Mouse (Mus musculus) kidney, postnatal 36 days (tissue): Measurements from ENCODE around the gene Lcn12.

Experiments used
- DNase-seq, 2 experiments: peaks; one replicate each; pipeline ENCODE4 v3.0.0; 2021 to 2022; ENCODE audit warnings: mixed read lengths in 2 of 2

The Lcn12 gene

DNA sequence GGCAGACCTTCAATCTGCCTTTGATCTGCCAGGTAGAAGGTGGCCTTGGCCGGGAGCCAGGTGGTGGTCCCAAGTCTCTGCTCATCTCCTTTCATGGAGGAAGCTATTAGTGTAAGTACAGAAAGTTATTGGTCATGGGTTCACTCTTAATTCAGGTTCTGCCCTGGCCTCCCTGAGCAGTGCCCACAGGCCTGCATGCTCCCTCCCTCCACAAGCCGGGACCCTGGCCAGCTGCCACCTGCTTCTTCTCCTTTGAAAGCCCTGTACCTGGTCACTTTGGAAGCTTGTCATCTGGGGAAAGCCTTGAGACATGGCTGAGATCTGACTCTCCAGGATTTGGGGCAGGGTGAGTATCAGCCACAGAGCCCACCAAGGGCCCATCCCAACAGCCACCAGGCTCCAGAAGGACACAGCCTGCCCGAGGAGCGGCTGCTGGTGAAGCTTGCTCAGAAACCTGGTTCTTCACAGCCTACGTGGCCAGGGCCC is at the start of gene Lcn12:
Gene Lcn12 (minus strand): TSS at position 436 of the 486 bp plus-strand sequence.
- peak; percentile 23 to 62 for DNase-seq

DNA sequence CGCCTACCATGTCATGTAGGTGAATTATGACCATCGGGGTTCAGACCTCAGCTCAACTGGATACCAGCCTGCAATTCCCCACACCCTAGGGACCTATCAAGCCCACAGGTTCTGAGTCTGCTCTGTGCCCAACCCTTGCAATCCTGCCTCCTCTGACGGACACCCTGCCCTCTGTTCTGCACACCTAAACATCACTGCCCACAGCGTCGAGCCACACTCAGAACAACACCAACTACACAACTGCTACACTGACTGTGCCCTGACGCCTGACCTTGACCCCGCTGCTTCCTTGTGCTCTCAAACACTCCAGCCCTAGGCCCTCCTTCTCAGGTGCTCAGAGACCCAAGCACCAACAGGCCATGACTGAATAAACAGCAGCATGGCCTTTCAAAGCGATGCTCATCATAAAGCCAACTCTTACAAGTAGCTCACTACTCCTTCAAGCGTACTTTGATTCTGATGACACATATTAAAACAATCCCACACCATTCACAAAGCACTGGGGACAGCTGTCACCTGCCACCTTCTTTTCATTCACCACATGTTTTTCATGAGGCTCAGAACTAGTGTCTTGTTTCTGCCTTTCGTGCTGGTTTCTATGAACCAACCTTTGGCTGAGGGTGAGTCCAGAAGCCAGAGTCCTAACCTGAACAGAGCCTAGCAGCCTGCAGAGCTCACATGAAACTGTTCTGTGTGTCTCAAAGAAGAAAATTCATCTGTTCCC is 48.1 kb upstream of the Lcn12 start:
- DNase-seq = peak in 1 of 2 experiments; percentile 26

DNA sequence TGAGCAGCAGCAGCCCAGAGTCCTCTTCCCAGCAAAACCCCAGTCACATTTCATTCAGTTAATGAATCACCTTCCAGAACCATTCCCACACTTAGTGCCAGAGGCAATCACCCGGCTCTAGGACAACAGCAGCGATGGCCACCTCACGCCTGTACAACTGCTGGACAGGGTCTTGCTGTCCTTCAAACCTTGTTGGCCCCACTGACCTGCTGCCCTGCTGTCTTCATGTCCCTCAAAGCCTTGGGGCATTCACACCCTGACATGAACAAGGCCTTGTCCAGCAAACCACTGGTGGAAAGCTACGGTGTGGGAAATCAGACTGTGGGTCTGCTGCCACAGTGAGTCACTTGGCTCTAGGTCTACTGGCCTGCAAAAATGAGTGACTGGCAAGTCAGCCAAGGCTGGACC is 46.8 kb upstream of the Lcn12 start:
- DNase-seq = peak; percentile 61 to 65

DNA sequence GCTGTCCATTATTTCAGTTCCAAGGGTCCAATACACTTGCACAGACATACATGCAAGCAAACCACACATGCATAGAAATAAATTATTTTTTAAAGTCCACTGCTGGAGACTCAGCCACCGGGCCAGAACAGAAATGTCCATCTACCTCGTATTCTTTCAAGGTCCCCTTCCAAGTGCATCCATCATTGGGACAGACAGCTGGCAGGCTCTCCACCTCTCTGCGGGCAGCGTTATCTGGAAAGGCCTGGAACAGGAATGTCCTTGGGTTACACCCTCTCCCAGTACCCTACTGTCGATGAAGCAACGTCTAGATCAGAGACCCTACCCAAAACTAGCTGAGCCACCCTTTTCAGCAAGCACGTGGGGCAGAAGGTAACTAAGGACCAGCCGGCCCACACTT is 42.8 kb upstream of the Lcn12 start:
- no peak for DNase-seq

DNA sequence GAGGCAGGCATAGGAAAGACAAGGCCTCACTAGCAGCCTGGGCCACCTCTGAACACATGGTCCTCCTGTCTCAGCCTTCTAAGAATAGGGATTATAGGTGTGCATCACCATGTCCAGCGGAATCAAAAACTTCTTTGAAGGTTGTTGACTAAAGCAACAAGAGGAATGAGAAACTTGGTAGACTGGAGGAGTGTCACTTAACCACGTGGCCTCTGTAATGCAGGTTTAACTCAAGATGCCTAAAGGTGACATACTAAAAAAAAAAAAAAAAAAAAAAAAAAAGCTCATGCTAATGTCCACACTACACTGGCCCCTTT is 41.1 kb upstream of the Lcn12 start:
- DNase-seq = no peak

DNA sequence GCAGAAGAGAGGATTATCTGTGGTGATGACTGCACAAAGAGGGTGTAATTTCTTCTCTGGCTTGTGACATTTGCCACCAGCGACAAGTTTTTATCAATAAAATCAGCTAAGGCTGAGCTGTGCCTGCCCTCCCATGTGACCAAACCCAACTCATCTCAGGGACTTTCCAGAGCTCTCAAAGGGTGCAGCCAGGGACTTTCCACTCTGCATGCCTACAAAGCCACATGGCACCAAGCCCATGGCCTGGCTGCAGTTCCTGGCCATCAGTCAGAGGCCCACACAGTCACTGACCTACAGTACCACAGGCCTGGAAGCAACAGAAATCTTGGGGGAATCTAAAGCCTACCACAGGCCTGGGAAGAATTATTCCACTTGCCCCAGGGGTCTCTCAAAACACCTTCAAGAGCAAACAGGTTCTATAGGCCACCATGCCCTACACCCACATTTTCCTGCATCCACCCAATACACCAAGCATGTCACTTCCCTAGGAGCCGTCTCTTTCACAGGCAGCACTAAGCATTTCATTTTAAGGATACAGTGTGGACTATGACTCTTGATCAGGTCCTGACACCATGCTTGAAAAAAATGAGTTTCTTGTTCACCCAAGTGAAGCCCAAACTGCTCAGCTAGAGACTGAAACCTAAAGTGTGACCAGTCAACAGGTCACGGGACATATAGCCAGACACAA is 40.6 kb upstream of the Lcn12 start:
- peak; percentile 85 to 88 for DNase-seq

DNA sequence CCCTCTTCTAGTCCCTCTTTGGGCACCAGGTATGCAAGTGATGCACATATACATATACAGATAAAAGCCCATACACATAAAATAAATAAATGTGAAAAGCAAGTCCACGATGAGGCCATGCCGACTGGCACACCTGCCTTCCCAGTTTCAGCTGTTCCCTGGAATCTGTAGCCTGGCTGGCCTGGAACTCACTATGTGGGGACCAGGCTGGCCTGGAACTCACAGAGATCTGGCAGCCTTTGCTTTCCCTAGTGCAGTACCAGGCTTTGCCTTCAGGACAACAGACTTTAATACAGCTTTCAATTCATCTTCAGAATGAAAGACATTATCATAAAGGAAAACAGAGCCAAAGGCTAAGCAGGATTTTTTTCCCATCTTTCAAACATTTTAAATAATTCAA is 40.0 kb upstream of the Lcn12 start:
- no peak for DNase-seq

DNA sequence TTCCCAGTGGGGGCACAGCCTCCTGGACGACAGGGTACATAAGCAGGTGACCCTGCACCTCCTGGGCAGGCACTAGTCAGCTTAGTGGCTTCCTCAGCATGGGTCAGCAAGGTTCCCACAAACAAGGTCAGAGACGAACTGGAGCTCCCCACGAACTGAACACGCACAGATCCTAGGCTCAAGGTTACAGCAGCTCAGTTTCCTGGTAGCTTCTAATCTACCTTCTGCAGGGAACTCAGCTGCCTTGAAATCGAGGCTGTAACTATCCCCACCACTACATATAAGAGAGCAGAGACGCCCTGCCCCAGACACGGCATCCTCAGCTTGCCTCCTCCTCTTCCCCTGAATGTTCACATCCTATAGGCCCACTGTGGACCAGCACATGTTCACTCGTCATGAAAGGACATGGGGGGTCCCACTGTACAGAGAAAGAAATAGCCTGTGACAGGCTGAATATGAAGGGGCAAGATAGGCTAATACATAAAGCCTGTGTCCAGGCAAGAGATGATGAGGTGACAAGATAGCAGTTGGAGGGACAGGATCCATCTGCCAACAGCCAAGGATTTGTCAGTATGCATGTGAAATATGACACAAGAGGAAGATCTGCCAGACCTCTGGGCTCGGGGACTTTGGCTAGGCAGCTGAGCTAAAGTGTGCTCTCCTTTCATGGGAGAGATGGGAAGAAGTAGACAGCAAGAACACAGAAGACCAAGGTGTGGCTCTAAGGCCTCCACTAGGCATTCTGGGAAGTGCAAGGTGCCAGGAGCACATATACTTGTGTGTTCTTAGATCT is 33.0 kb upstream of the Lcn12 start:
- DNase-seq = no peak

DNA sequence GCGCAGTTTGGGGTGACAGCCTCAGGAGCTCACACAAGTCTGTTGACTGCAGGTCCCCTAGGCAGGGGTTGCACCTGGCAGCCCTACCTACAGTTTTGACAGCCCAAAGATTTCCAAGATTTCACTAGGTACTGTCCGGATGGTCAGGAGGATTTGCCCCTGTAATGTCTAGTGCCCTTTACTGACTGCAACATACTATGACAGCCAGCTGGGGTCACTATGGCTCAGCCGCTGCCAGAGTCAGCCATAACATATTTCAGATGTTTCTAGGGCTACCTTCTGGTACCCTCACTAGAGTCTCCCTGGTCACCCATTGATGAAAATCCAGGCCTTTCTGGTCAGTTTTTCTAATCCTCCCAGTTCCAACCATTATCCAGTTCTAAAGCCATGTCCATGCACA is 16.2 kb upstream of the Lcn12 start:
- peak in 1 of 2 experiments; percentile 26 for DNase-seq

DNA sequence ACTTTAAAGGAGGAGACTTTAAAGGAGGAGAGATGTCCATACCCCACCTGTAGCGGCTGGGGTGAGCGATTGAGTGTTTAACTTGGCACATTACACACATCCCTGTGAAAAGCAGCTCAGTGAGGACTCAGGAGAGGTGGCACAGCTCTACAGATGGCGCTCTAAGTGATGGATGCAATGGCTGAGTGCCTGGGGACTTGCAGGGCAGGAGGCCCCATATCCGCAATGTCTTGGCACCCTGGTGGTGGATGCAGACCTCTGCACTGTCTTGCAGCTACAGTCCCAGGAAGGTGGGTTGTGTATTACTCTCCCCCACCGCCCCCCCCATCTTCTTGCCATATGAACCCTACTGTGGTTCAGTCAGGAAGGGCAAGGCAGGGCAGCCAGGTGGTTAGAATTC is 13.3 kb upstream of the Lcn12 start:
- DNase-seq = peak; percentile 35 to 58

DNA sequence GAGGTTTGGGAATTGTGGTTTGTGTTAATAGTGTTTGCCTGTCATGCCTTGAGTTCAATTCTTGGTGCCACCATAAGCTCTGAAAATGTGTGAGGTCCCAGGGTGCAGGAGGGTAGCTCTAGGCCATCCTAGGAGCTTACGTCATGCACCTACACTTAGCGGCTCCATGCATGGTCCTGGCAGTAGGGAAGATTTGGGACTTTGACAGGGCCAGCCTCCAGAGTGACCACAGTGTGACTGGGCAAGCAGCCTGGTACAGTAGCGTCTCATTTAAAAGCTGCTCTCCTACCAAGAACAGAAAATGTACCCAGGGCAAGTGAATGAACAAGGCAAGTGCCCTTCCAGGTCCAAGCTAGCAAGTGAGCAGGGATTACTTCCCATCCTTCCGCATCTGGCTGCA is 12.1 kb upstream of the Lcn12 start:
- DNase-seq = no peak

DNA sequence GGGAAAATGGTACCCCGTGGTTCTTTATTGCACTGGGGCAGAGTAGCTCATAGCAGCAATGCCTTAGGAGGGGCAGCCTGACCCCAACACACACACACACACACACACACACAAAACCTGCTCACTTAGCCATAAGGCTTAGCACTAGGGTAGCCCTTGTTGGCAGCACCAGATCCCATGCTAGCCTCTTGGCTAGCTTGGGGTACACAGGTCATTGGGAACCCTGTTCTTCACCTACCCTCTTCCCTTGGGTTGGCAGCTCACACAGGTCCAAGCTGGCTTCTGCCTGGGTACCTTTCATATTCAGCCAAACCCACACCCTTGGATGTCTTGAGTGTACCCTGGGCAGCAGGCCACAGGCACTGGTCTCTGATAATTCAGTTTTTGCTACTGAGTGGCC is 11.3 kb upstream of the Lcn12 start:
- no peak for DNase-seq

DNA sequence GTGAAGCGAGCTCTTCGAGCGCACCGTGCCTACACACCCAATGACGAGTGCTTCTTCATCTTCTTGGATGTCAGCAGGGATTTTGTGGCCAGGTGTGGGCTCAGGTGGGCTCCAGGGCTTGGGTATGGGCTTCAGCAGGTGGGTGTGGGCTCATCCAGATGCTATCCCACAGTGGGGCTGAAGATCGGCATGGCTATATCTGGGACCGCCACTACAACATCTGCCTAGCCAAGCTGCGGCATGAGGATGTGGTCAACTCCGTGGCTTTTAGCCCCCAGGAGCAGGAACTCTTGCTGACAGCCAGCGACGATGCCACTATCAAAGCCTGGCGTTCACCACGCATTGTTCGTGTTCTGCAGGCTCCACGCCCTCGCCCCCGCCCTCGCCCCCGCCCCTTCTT is 10.8 kb upstream of the Lcn12 start:
- no peak for DNase-seq

DNA sequence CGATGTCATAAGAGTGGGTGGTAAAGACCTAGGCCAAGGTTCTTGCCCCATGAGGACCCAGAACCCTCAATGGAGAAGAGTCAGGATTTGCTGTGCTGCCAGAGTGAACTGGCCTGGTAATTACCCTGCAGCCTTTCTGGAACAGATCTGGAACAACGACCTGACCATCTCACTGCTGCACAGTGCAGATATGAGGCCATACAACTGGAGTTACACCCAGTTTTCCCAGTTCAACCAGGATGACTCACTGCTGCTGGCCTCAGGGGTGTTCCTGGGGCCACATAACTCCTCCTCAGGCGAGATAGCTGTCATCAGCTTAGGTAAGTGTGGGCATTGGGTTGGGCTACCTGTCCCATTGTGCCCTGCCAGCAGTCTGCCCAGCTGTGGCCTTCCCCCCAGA is 9.0 kb upstream of the Lcn12 start:
- DNase-seq = no peak

DNA sequence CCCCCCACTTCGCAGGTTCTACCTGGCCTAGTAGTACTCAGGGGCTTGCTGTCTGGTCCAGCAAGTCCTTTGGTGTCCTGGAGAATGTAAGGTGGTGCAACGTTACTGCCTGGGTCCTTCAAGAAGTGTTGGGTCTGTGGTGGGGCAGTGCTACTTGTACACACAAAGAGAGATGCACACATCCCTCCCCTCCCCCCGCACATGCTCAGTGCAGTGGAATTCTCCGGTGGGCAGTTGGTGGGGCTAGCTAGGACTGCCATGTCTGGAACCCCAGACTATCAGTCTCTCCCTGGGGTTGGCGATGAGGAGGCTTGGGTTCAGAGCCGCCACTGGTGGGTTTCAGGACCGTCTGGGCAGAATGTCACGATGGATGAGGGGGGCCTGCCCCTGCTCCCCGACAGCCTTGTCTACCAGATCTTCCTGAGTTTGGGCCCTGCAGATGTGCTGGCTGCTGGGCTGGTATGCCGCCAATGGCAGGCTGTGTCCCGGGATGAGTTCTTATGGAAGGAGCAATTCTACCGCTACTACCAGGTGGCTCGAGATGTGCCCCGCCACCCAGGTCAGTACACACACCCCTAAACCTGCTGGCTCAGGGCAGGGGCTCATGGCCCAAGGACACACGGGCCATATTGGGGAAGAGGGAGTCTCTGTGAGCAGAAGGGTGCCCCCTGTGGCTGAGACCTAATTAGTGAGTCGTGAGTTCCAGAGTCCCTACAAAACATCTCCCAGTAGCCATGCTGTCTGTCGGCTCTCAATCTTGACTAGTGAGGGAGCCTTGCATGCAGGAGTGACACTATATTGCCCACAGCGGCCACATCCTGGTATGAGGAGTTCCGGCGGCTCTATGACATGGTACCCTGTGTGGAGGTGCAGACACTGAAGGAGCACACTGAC is 8.1 kb upstream of the Lcn12 start, which contains the start of gene C8g:
Gene C8g (minus strand): TSS at position 127 of the 894 bp plus-strand sequence.
- DNase-seq = peak in 1 of 2 experiments; percentile 19

DNA sequence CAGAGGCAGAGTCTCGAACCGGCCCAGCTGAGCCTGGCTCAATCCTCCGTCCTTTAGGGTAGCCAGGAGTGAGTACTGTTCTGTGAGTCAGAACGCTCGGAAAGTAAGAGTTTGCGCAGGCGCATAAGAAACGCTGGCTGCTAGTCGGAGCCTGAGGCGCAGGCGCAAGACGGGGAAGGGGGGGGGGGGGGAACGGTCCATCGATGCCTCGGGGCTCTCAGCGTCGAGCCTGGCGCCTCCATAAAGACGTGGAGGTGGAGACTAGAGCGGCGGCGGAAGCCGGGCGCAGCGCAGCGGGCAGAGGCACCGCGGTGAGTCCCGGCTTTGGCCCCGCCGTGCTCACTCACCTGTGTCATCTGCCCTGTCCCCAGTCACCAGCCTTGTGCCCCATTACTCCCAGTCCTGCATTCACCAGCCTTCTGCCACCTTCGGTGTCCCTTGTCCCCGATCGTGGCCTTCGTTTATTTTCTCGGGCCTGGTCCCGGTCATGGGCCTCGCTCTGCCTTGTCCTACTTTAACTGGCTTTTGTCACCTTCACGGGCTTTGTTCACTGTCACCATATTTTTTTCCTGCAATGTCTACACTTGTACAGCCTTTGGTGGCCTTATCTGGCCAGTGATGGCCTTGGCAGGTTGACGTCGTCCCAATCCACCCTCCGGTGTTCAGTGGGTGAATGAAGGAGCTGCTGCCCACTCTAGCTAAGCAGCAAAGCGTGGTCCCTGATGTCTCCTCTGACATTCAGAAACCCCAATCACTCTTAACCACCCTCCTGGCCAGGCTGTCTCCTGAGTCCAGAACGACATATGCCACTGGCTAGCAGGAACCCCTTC is 7.1 kb upstream of the Lcn12 start, which contains the start of gene Fbxw5:
Gene Fbxw5 (plus strand): TSS at position 175 of the 830 bp plus-strand sequence.
- DNase-seq = peak; percentile 90 to 93

DNA sequence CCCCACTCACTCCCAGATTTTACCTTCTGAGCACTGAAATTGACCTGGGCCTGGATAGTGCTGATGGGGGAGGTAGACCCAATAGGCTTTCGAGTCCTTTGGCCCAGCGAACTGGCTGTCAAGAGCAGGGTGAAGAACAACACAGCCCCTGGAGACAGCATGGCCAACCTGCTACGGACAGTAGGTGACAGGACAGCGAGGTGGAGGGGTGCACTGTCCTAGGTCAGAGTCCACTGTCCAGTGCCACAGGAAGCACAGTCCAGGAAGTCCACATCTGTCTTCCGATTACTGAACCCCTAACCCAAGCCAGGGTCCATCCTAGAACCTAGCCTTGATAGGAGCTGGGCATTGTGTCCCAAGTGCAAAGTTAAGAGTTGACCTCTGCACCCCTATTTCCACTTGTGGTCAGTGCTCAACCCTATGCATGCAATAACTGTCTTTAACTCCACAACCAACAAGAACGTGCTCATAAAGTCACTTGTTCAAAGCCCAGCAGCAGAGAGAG is 6.4 kb upstream of the Lcn12 start:
- DNase-seq = peak in 1 of 2 experiments; percentile 46

DNA sequence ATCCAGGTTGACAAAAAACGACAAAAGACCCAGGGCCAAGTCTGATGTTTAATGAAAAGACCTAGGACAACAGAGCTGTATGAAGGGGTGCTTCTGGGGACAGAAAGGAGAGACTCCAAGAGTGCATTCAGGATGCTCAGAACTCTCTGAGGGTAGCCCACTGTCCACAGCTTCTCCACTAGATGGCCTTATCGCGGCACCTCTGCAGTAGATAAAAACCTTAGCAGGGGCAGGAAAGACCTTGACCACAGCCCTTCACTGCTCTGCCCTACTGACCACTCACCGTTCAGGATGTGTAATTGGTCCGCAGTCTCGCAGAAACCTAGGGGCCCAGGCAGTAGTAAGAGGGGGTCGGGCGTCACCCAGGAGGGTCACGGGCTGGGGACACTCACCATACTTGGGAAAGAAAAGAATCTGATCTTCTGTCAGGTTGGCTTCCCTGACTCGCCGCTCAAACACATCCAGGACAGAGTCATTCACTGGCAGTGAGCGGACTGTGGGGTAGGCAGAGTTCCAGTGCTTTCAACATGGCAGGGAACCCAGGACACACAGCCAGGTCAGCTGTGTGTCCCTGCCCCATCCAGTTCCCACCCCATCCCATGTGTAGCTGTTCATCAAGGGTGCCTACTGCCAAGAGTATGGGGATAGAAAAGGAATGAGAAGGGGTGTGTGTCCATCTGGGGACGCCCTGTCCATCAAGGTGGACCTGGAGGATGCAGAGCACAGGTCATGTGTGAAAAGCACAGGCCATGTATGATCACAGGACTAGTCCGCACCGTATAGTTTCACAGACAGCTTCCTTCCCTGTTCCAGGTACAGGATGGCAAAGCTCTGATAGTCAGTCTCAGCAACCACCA is 5.1 kb upstream of the Lcn12 start:
- no peak for DNase-seq

DNA sequence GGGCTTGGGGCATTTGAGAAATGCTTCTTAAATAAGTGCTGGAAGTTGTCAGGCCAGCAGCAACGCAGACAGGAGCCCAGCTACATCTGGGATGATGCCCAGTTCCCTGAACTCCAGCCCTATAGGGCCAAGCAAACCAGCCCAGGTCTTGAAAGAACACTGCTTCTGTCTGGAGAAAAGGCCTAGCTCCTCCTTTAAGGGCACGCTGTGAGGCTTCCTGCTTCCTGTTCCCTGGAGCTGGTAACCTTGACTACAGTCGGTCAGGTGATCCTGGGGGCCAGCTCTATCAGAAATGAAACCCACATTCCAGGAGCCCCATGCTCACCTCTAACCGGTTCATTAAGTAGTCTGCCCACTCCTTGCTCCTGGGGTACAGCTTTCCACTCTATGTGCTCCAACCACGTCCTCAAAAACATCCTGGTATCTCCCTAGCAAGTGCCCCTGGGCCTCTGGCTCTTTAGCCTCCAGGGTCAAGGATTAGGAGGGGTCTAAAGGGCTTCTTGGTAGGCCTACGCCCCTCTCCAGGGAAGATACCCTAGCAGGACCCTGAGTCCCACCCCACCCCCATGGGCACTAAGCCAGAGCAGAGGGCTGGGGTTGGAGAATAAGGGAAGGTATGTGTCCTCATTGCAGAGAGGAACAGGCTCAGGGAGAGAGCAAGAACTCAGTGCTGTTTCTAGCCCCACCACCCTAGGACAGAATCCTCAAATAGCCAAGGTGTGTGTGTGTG is 4.3 kb upstream of the Lcn12 start:
- DNase-seq = peak in 1 of 2 experiments; percentile 25
